Mouse (Mus musculus) kidney, postnatal 4 days (tissue): Measurements from ENCODE around the gene Efs.

Experiments used
- DNase-seq, 2 experiments: peaks; one replicate each; pipeline ENCODE4 v3.0.0; 2021; ENCODE audit warnings: mixed read lengths in 2 of 2

Gene Efs

GRCm38 (mm10) chr14:54868026-54868425, 57.9 kb downstream of the Efs start:
- no peak for DNase-seq

GRCm38 (mm10) chr14:54866936-54867335, 59.0 kb downstream of the Efs start:
- DNase-seq: peak; percentile 42 to 58
